Mouse (Mus musculus) myocyte (in vitro differentiated cells): ENCODE results near the gene Rest.

ENCODE experiments used
- CEBPB ChIP-seq: IDR thresholded peaks from 2 replicates; pipeline ENCODE4 v1.6.1; 2011; ENCODE audit warnings: mild to moderate bottlenecking, moderate library complexity; ENCODE audit not compliant: poor library complexity, insufficient read depth, severe bottlenecking
- E2F4 ChIP-seq: IDR thresholded peaks from one replicate; pipeline ENCODE4 v1.6.1; 2011; ENCODE audit warnings: mild to moderate bottlenecking, control low read depth, moderate library complexity; ENCODE audit not compliant: insufficient read depth
- MAX ChIP-seq: IDR thresholded peaks from one replicate; pipeline ENCODE4 v1.6.1; 2011; ENCODE audit warnings: low read depth, mild to moderate bottlenecking, control low read depth
- MYOD1 ChIP-seq, 3 experiments: IDR thresholded peaks; one replicate each; pipeline ENCODE4 v1.6.1; 2011; ENCODE audit warnings: control low read depth in 2 of 3, low read depth in 2 of 3, mild to moderate bottlenecking in 2 of 3, moderate library complexity in 1 of 3; ENCODE audit not compliant: insufficient read length in 2 of 3, control insufficient read depth in 1 of 3
- MYOG ChIP-seq, 3 experiments: IDR thresholded peaks; one replicate each; pipeline ENCODE4 v1.6.1; 2011; ENCODE audit warnings: control low read depth in 2 of 3, low read depth in 2 of 3, mild to moderate bottlenecking in 2 of 3; ENCODE audit not compliant: insufficient read length in 2 of 3, control insufficient read depth in 1 of 3, insufficient read depth in 1 of 3
- POLR2A ChIP-seq: IDR thresholded peaks from one replicate; pipeline ENCODE4 v1.6.1; 2011; ENCODE audit warnings: low read depth, mild to moderate bottlenecking, control low read depth, moderate library complexity; ENCODE audit not compliant: insufficient read length
- POLR2AphosphoS2 ChIP-seq: IDR thresholded peaks from one replicate; pipeline ENCODE4 v1.6.1; 2011; ENCODE audit warnings: low read depth, control low read depth; ENCODE audit not compliant: insufficient read length
- REST ChIP-seq: IDR thresholded peaks from one replicate; pipeline ENCODE4 v1.6.1; 2011; ENCODE audit warnings: mild to moderate bottlenecking, control low read depth, moderate library complexity; ENCODE audit not compliant: insufficient read depth, insufficient read length
- SRF ChIP-seq: IDR thresholded peaks from one replicate; pipeline ENCODE4 v1.6.1; 2011; ENCODE audit warnings: low read depth; ENCODE audit not compliant: control insufficient read depth, insufficient read length
- TCF12 ChIP-seq: IDR thresholded peaks from one replicate; pipeline ENCODE4 v1.6.1; 2011; ENCODE audit warnings: mild to moderate bottlenecking, control low read depth; ENCODE audit not compliant: poor library complexity, insufficient read depth, severe bottlenecking
- TCF3 ChIP-seq: IDR thresholded peaks from one replicate; pipeline ENCODE4 v1.6.1; 2011; ENCODE audit warnings: low read depth, control low read depth; ENCODE audit not compliant: insufficient read length
- USF1 ChIP-seq: IDR thresholded peaks from one replicate; pipeline ENCODE4 v1.6.1; 2011; ENCODE audit warnings: low read depth, mild to moderate bottlenecking, control low read depth, moderate library complexity

GRCm38 (mm10) chr5:77309924-77310772 is 44.9 kb downstream of the Rest start, which contains the start of the genes Noa1 and Polr2b:
- no peak for TF ChIP-seq MAX
- TF ChIP-seq TCF12: no peak
- no peak for TF ChIP-seq USF1
- TF ChIP-seq POLR2A: peak; percentile 71
- TF ChIP-seq CEBPB: no peak
- TF ChIP-seq SRF: no peak
- TF ChIP-seq REST: peak; percentile 82
- TF ChIP-seq MYOD1 (IDR thresholded peaks at IDR 0.05; ENCODE audit: control insufficient read depth in 1 of 3, insufficient read length in 2 of 3, low read depth in 2 of 3): peak in 1 of 3 experiments; percentile 21
- peak; percentile 87 for TF ChIP-seq POLR2AphosphoS2
- no peak for TF ChIP-seq E2F4
- TF ChIP-seq MYOG (IDR thresholded peaks at IDR 0.05; ENCODE audit: control insufficient read depth in 1 of 3, insufficient read depth in 1 of 3, insufficient read length in 2 of 3, low read depth in 2 of 3): no peak
- TF ChIP-seq TCF3: no peak
